Mouse (Mus musculus) erythroblast, embryonic 14.5 days (primary cell): ENCODE measurements around the gene Prcd.

Source experiments
- GATA1 ChIP-seq: IDR thresholded peaks from 2 replicates; pipeline ENCODE4 v1.6.1; 2012; ENCODE audit warnings: low read length, inconsistent platforms, mixed read lengths
- TAL1 ChIP-seq: IDR thresholded peaks from 3 replicates; pipeline ENCODE4 v1.6.1; 2012; ENCODE audit warnings: low read length, inconsistent platforms, mixed read lengths

DNA sequence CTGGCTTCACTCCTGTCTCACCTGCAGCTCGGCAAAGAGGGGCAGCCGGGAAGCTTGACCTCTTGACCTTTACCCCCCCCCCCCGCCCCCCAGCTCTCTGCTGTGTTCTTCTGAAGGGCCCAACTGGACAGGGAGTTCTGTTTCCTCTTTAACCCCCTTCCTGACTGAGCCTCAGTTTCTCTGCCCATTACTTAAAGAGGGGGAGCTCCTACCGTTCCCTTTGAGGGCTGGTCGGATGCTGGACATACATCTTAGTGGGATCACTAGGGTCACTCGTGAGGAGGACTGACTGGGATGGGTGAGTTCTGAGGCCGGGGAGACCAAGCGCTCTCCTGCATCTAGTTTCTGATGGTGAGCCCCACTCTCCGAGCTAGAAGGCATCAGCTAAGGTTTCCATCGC is at the start of gene Prcd:
- TF ChIP-seq GATA1 (no peak), TAL1 (no peak)
